Mouse (Mus musculus): ENCODE results near the gene Thoc3. TPM values are rescaled to one million over a fixed set of nuclear protein-coding genes. Genes with fewer than 3 reads are reported as not detected.
A peak's percentile ranks its signal among the peaks of the same experiment; 100 is the strongest.

The Thoc3 gene
- polyA plus RNA-seq, 1 experiment from 2014 or later: 40.5 TPM

DNA sequence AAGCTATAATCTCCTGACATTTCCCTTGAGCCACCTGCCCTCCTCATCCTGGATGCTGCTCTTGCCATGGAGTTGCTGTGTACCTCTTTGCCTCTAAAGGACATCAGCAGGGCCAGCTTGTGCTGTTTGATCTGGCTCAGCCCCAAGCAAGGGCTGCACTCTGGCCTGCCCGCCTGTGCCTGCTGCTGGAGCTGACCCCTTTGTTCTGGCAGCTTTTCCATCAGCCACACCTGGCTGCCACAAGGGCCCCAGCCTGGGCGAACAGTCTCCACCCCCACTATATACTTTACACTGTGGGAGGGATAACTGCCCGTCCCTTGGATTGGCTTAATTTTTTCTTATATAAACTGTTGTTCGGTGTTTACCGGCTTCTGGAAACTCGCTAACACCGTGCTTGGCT, 28.7 kb downstream of the Thoc3 start:
- WGBS (ENCODE audit: insufficient replicate concordance): 48% methylated on average over 7 of the region's 7 CpGs
- no peaks in the 10 kb centered on the region for H3K36me3 ChIP-seq (replicated peaks)
- no peaks in the 10 kb centered on the region for H3K9me3 ChIP-seq (replicated peaks)
- H3K4me3 ChIP-seq (replicated peaks): no peak overlapping the region
- H3K27me3 ChIP-seq: no peaks in the 10 kb centered on the region
- H3K4me1 ChIP-seq (replicated peaks): 0 out of 2 replicates have a peak, but pooled peaks cover 10% of the 10 kb centered on the region
- peak; percentile 75 for ATAC-seq (ENCODE audit: insufficient read depth)
- no peak overlapping the region for H3K4me2 ChIP-seq
- H3K9ac ChIP-seq: no peak overlapping the region
- H3K27ac ChIP-seq (replicated peaks): 0 out of 2 replicates have a peak overlapping the region, but pooled peaks have one; percentile 33

DNA sequence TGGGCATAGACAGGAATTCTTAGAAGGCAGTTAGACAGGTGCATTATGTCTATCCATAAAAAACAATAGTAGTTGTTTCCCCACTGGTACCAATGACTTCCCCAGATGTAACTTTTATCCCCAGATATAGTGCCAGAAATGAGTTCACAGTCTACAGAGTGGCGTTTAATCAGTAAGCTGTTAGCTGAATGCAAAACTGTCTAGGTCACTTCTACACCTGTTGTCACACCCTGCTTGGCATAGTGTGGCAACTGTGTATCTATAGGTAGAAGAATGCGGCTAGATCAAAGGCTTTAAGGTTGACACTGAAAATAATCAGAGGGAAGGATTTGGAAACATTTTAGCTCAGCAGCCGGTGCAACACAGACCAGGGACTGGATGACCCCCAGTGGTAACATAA, 29.8 kb downstream of the Thoc3 start:
- Histone ChIP-seq H3K4me1 (replicated peaks) (0 out of 2 replicates have a peak, but pooled peaks cover 10% of the 10 kb centered on the region), H3K4me2 (no peak overlapping the region), H3K36me3 (replicated peaks) (no peaks in the 10 kb centered on the region), H3K27ac (replicated peaks) (no peak overlapping the region), H3K9me3 (replicated peaks) (no peaks in the 10 kb centered on the region), H3K27me3 (no peaks in the 10 kb centered on the region), H3K9ac (no peak overlapping the region), H3K4me3 (replicated peaks) (no peak overlapping the region)
- WGBS (ENCODE audit: insufficient replicate concordance): 54% methylated on average over 3 of the region's 3 CpGs
- ATAC-seq (ENCODE audit: insufficient read depth): no peak

- H3K4me3 ChIP-seq (replicated peaks): no peak overlapping the region
- H3K9me3 ChIP-seq (replicated peaks): no peaks in the 10 kb centered on the region
- ATAC-seq (ENCODE audit: insufficient read depth): no peak
- H3K27ac ChIP-seq (replicated peaks): no peak overlapping the region
- no peak overlapping the region for H3K9ac ChIP-seq
- H3K36me3 ChIP-seq (replicated peaks): no peaks in the 10 kb centered on the region
- 61% methylated on average over 6 of the region's 6 CpGs for WGBS (ENCODE audit: insufficient replicate concordance)
- H3K4me2 ChIP-seq: no peak overlapping the region
- H3K4me1 ChIP-seq (replicated peaks): 0 out of 2 replicates have a peak, but pooled peaks cover 10% of the 10 kb centered on the region
- no peaks in the 10 kb centered on the region for H3K27me3 ChIP-seq
These were observed 31.6 kb downstream of the Thoc3 start for GRCm38 (mm10) chr13:54437083-54437482.

GRCm38 (mm10) chr13:54436666-54437065, 32.0 kb downstream of the Thoc3 start:
- no peak overlapping the region for H3K4me2 ChIP-seq

GRCm38 (mm10) chr13:54431161-54431560, 37.5 kb downstream of the Thoc3 start:
- Histone ChIP-seq H3K9ac (no peak overlapping the region), H3K4me1 (replicated peaks) (no peaks in the 10 kb centered on the region), H3K9me3 (replicated peaks) (no peaks in the 10 kb centered on the region), H3K27ac (replicated peaks) (no peak overlapping the region), H3K36me3 (replicated peaks) (no peaks in the 10 kb centered on the region), H3K4me2 (no peak overlapping the region), H3K4me3 (replicated peaks) (no peak overlapping the region), H3K27me3 (no peaks in the 10 kb centered on the region)
- WGBS (ENCODE audit: insufficient replicate concordance): 70% methylated on average over 9 of the region's 9 CpGs
- no peak for ATAC-seq (ENCODE audit: insufficient read depth)

More at GRCm38 (mm10) chr13:54436666-54437065, 32.0 kb downstream of the Thoc3 start:
- 0 out of 2 replicates have a peak, but pooled peaks cover 10% of the 10 kb centered on the region for H3K4me1 ChIP-seq (replicated peaks)
- WGBS (ENCODE audit: insufficient replicate concordance): 43% methylated on average over 5 of the region's 5 CpGs
- no peaks in the 10 kb centered on the region for H3K27me3 ChIP-seq
- H3K27ac ChIP-seq (replicated peaks): no peak overlapping the region
- no peaks in the 10 kb centered on the region for H3K36me3 ChIP-seq (replicated peaks)
- no peak for ATAC-seq (ENCODE audit: insufficient read depth)
- no peaks in the 10 kb centered on the region for H3K9me3 ChIP-seq (replicated peaks)
- no peak overlapping the region for H3K4me3 ChIP-seq (replicated peaks)
- no peak overlapping the region for H3K9ac ChIP-seq

GRCm38 (mm10) chr13:54430051-54430450, 38.6 kb downstream of the Thoc3 start:
- no peaks in the 10 kb centered on the region for H3K27me3 ChIP-seq
- H3K9ac ChIP-seq: no peak overlapping the region
- no peak overlapping the region for H3K27ac ChIP-seq (replicated peaks)
- WGBS (ENCODE audit: insufficient replicate concordance): 29% methylated on average over 2 of the region's 2 CpGs
- no peaks in the 10 kb centered on the region for H3K4me1 ChIP-seq (replicated peaks)
- no peak overlapping the region for H3K4me2 ChIP-seq
- no peaks in the 10 kb centered on the region for H3K9me3 ChIP-seq (replicated peaks)
- no peak for ATAC-seq (ENCODE audit: insufficient read depth)
- H3K4me3 ChIP-seq (replicated peaks): no peak overlapping the region
- no peaks in the 10 kb centered on the region for H3K36me3 ChIP-seq (replicated peaks)

DNA sequence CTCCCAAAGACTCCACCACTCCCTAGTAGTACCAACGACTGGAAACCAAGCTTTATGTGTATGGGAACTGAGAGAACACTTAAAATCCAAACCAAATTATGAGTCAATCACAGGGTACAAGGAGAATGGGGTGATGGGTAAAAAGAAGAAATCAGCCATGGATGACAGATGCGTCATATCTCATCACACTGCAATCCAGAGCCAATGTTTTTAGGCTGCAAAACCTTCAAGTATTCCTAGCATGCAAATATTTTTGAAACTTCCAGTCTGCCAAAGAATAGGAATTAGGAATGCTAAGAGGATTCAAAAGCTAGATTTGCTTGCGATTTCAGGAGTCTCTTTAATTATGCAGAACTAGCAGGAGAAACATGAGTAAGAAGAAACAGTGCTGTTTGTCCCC, 39.9 kb downstream of the Thoc3 start:
- no peak for ATAC-seq (ENCODE audit: insufficient read depth)
- Histone ChIP-seq H3K9me3 (replicated peaks) (no peaks in the 10 kb centered on the region), H3K4me1 (replicated peaks) (peaks cover 5% of the 10 kb centered on the region; the same call in 1 of the 2 replicates), H3K9ac (no peak overlapping the region), H3K4me2 (no peak overlapping the region), H3K27me3 (no peaks in the 10 kb centered on the region), H3K4me3 (replicated peaks) (no peak overlapping the region), H3K27ac (replicated peaks) (no peak overlapping the region), H3K36me3 (replicated peaks) (no peaks in the 10 kb centered on the region)
- WGBS (ENCODE audit: insufficient replicate concordance): 59% methylated on average over 3 of the region's 3 CpGs

DNA sequence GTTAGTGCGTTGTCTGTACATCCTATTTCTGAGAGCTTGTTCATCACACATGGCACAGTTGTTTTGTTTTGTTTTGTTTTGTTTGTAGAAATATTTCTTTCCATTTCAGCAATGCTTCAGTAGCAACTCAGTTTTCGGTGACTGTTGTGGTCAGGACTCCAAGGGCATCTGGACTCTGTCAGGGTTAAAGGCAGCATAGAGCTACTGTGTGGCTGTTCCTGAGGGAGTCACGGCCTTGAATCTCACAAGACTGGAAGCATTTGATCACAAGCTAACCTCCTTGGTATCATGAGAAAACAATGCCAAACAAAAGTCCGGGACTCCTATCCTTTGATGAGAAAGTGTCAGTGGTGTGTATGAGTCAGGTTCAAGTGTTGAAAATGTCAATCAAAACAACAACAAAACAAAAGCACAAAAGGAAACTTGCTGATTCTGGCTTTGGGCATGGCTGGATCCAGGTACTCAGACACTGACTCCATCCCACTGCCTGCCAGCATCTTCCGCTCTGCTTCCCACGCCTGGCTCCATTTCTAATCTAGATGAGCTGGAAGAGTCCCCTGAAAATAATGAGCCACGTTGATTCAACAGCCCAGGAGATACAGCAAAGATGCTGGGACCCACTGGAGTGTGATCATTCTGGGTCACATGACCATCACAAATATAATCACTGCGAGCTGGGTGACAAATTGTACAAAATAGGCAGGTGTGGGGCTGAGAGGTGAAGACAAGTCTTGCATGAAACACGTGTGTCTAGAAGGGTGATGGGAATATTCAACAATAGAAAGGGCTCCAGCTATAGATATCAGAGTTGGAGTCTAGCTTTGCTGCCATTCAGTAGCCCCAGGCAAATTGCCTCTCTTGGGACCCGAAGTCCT, 41.6 kb downstream of the Thoc3 start:
- Histone ChIP-seq H3K4me1 (replicated peaks) (peaks cover 5% of the 10 kb centered on the region; the same call in 1 of the 2 replicates), H3K9me3 (replicated peaks) (no peaks in the 10 kb centered on the region), H3K4me3 (replicated peaks) (no peak overlapping the region), H3K27me3 (no peaks in the 10 kb centered on the region), H3K4me2 (no peak overlapping the region), H3K27ac (replicated peaks) (no peak overlapping the region), H3K36me3 (replicated peaks) (no peaks in the 10 kb centered on the region), H3K9ac (no peak overlapping the region)
- ATAC-seq (ENCODE audit: insufficient read depth): no peak
- 60% methylated on average over 10 of the region's 10 CpGs for WGBS (ENCODE audit: insufficient replicate concordance)

DNA sequence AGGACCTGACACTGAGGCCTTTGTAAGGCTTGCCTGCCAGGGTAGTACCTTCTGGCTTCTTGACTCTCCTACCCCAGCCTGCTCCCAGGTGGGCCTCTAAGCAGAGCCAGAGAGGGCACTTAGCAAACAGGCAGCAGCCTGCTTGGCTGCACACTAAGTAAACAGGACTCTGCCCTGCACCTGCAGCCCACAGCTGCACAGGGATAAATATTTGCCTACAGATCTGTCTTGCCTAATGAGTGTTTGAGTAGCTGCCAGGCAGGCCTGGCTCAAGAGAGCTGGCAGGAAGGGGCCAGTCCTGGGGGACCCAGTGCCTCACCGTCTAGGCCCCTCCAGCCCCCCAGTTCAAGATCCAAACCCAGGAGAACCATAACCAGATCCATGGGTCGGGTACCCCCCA, 43.4 kb downstream of the Thoc3 start:
- Histone ChIP-seq H3K4me1 (replicated peaks) (peaks cover 5% of the 10 kb centered on the region; the same call in 1 of the 2 replicates), H3K36me3 (replicated peaks) (no peaks in the 10 kb centered on the region), H3K9me3 (replicated peaks) (no peaks in the 10 kb centered on the region), H3K27me3 (no peaks in the 10 kb centered on the region), H3K9ac (no peak overlapping the region), H3K27ac (replicated peaks) (peak overlapping the region; percentile 45), H3K4me3 (replicated peaks) (no peak overlapping the region), H3K4me2 (no peak overlapping the region; the same call in 1 of the 2 replicates)
- peak; percentile 82 for ATAC-seq (ENCODE audit: insufficient read depth)
- 56% methylated on average over 2 of the region's 2 CpGs for WGBS (ENCODE audit: insufficient replicate concordance)

DNA sequence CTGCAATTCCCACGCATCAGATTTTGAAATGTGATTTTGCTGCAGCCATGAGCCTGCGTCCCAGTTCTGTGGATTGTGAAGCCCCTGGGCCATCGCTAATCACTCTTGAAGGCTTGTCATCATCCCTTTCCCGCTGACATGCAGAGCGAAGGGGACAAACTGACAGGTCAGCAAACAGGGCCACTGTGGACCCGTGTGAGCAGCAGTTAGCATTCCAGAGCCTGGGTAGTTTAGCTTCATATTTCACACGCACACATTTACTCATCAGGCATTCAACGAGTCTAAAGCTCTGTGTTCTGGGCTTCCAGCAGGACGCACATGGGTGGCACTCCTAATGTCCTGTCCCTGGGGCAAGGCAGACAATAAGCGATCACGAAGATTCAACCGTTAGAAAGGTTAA, 48.4 kb downstream of the Thoc3 start:
- H3K27me3 ChIP-seq: no peaks in the 10 kb centered on the region
- ATAC-seq (ENCODE audit: insufficient read depth): no peak
- peaks cover 5% of the 10 kb centered on the region; the same call in 1 of the 2 replicates for H3K4me1 ChIP-seq (replicated peaks)
- no peak overlapping the region for H3K27ac ChIP-seq (replicated peaks)
- H3K36me3 ChIP-seq (replicated peaks): no peaks in the 10 kb centered on the region
- 81% methylated on average over 12 of the region's 12 CpGs for WGBS (ENCODE audit: insufficient replicate concordance)
- H3K9me3 ChIP-seq (replicated peaks): no peaks in the 10 kb centered on the region
- H3K4me2 ChIP-seq: no peak overlapping the region
- no peak overlapping the region for H3K9ac ChIP-seq
- no peak overlapping the region for H3K4me3 ChIP-seq (replicated peaks)

DNA sequence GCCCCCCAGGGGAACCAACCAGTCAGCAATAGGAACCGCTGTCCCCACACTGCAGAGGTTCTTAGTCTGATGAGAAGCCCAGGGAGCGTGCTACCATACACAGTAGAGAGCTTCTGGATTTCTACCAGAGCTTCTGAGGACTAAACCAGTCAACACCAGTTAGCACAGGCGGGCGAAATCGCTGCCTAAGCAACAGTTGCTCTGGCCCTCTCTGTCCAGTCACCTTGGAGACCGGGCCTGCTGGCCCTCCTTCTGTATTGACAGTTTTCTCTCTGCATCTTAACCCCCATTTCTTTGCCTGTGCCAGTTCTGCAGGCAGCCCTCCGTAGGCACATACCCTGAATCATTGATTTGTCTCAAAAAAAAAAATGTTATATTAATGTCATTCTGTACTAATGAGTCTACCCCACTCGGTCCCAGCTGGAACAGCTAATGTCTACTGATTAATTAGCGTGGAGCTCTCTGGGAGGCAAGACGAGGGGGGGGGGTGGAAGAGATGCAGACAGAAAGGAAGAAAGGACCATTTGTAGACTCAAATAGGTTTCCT, 49.8 kb downstream of the Thoc3 start:
- Histone ChIP-seq H3K27ac (replicated peaks) (no peak overlapping the region), H3K4me3 (replicated peaks) (no peak overlapping the region), H3K36me3 (replicated peaks) (no peaks in the 10 kb centered on the region), H3K4me1 (replicated peaks) (no peaks in the 10 kb centered on the region), H3K27me3 (no peaks in the 10 kb centered on the region), H3K9ac (no peak overlapping the region), H3K4me2 (no peak overlapping the region), H3K9me3 (replicated peaks) (no peaks in the 10 kb centered on the region)
- no peak for ATAC-seq (ENCODE audit: insufficient read depth)
- WGBS (ENCODE audit: insufficient replicate concordance): 64% methylated on average over 10 of the region's 10 CpGs

Measured in liver, embryonic 15.5 days (tissue).